Mouse (Mus musculus): ENCODE results near the gene Mkln1.
"Not testable (repeated sequence)": the region's sequence is repeated elsewhere in the genome, so short reads cannot be mapped to it uniquely, and the experiment has no call there.

The Mkln1 gene

DNA sequence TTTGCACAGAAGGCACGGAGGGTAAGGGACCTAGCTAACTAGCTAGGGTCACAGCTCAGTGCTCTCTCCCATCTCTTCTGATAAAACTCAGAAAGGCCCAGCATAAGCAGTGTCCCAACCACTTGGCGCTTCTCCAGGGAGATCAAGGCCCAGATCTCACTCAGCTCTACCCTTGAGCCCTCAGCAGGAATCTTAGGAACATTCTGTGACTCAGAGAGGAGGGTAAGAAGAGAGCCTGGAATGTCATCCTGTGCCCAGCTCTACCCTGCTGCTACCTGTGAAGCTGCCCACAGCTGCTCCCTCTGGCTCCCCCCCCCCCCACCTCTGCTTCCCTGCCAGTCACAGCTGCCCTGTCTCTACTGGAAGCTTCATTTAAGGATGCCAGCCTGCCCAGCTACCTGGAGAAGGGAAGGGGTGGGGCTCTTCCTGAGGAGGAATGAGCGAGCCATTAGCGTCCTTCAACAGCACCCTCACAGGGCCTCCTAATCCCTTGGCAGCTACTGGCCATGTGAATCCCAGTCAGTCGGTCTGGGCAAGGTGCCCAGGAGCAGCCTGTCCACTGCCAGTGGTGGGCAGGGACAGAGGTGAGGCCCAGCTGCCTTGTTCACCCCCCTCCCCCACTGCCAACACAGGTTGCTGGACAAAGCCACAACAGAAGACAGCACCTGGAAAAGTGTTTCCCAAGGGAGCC lies 151.0 kb downstream of the Mkln1 start:
- peak; percentile 18 for DNase-seq (ENCODE audit: low read depth, low spot score)

DNA sequence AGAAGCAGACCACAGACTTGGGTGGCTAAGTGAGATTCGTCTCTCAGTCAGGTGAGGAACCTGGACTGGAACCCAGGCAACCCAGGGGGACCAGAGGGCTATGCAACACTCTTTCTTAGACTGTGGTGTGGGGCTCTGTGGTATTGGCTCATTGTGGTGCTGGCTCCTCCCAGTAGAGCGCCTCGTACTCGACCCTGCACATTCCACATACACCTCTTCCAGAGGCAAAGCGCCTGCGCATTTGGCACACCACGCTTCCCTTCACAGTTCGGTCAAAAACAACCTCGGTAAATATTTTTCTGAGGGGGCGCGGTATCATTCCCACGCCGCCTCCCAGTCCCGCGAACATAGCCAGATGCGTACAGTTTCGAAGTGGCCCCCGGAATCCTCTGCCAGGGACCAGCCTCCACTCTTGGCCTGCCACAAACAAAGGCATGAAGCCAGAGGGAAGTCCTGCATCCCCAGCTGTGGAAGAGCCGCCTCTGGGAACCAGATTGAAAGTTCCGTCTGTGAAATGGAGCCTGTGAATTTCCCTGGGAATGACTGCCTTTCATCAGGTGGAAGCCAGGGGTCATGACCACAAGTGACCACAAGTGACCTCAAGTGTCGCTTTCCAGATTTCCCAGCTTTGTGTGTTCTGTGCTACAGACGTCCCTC lies 152.5 kb downstream of the Mkln1 start:
- no peak for DNase-seq (ENCODE audit: low read depth, low spot score)

DNA sequence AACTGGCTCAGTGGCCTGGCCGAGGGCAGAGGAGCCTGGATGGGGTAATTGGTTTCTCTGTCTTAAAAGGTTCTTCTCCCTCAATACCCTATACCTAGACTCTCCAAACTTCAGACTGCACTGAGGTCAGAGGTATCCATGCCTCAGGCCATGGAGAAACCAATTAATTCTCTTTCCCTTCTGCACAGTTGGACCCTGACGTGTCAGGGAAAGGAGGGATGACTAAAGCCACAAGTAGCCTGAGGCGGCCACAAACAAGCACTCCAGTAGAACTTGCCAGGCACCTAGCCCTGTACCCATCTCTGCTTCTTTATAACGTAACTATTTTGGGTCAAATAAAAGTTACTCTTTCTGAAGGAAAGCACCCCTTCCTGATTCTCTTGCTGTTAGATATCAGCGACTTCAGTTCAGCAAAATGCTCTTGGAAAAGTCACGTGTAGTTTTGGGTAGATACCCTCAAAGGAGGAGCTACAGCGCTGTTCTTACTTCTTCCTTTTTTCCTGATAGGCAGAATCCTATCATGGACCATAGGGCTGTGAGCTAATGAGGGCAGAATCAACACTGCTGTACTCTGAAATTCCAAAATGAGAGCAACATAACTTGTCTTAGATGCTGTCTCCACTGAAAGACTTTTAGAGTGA lies 158.0 kb downstream of the Mkln1 start:
- no peak for DNase-seq (ENCODE audit: low read depth, low spot score)

DNA sequence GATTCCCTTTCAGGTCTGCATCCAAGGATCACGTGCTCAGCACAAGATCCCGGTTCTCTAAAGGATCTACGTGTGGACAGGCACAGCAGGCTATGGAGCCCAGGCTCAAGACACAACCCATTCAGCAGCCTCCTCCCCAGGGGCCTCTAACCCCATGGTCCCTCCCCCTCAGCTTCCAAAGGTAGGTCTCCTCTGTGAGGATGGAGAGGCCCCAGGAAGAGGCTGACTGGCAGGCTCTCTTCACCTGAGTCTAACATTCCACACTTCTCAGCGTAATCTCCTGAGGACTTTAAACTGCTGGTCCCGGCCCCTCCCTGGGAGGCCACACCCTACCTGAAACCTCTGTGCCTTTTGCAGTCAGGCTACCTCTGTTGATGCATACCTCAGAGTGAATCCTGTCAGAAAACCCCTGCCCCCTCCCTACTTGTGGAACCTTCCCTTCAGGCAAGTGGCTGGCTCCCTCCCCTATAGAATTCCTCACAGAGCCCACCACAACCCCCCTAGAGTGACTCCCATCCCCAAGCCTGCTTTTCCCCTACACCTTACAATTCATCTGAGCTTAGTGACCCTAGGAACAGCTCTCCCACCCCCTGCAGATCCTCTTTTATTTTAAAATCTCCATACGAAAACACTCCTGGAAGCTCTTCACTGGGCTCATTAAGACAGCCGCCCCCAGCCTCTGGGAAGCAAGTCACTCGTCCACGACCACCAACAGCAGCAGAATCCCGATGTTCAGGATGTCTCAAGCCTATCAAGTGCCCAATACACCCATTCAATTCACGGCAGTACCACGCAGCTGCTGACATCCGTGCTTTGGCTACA lies 161.8 kb downstream of the Mkln1 start:
- no peak for DNase-seq (ENCODE audit: low read depth, low spot score)

DNA sequence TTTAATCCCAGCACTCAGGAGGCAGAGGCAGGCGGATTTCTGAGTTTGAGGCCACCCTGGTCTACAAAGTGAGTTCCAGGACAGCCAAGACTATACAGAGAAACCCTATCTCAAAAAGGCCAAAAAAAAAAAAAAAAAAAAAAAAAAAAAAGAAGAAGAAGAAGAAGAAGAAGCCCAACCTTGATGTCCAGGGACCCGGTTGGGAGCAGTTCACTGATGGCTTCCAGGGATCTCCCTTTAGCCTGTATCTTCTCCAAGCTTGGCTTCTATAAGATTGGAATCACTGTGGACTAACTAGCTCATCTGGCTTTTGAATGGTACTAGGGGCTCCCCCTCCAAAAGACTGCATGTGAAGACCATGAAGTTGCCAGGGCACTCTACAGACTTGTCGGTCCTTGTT lies 163.4 kb downstream of the Mkln1 start:
- not testable (repeated sequence) for DNase-seq (ENCODE audit: low read depth, low spot score)

DNA sequence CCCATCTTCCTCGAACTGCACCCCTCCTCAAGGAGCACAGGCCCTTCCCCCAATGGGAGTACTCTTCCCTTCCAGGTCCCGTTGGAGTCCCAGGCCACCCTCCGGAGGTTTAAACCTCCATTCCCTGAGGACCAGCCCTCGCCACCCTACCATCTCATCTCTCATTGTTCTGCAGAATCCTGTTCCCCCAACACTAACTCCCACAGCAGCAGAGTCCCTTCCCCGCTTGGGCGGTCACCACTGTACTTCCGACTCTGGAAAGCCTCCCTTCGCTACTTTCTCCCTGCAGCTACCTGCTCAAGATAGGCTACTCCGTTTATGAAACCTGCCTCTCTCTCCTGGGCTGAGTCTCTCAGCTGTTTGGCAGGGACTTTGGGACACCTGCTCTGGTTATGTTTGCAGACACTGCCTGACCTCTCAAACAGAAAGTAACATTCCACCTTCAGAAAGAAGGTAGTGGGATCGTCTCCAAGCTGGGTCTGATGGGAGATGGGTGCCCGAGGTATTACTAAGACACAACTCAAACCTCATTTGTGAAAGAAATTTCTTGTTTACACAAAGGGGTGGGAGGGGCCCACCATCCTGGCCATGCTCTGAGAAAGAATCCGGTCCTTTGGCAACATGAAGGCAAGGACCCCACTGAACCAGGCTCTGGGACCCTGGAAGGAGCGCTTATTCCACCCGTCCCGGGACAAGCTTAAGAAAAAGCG lies 164.0 kb downstream of the Mkln1 start:
- DNase-seq (ENCODE audit: low read depth, low spot score): no peak

DNA sequence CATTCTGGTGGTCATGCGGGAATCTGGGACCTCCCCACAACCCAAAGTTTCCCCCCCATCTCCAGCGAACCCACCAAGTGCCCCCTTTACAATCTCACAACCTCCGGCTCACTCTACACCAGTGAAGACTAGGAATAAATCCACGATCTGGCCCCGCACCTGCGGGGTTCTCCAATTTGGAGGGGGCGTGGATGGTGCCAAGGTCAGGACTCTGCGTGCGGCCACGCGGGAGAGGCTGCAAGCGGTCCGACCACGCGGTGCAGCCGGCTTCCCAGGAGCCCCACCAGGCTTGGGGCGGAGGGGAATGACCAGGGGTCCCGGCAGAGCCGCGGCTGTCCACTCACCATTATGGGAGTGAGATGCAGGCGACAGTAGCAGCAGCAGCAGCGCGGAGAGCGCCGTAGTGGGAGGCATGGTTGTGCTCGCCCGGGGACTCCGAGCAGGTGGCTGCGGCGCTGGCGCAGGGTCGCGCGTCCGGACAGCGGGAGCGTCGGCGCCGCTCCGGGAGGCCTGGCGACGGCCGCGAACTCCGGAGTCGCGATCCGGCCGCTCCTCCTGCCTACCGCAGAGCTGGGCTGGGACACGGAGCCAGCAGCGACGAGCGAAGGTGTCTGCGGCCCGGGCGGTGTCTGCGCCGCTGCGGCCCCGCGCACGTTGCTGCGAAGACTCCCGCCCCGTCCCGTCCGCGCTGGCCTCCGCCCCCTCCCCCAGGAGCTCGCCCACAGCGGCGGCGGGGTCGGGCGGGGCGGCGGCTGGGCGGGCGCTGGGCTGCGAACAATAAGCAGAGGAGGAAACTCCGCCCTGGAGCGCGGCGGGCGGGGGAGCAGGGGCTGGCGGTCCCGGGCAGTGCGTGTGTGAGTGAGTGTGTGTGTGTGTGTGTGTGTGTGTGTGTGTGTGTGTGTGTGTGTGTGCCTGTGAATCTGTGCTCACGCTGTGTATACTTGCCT lies 165.0 kb downstream of the Mkln1 start, which contains the start of gene Podxl:
Podxl (minus strand) TSS at position 747 of the 947 bp plus-strand sequence.
- DNase-seq (ENCODE audit: low read depth, low spot score): peak; percentile 52

DNA sequence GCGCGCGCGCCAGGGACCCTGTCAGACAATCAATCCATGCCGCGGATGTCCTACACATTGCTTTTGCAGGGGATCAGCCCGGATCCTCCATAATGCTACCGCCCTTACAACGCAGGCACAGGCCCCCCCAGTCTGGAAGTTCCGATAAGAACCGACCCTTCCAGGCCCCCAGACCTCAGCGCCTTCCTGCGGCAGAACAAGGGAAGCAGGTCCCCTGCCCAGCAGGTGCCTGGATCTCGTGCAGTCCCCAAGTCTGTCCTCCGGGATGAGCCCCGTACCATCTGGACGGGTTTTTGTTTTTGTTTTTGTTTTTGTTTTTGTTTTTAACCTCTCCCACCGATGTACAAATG lies 165.6 kb downstream of the Mkln1 start:
- DNase-seq (ENCODE audit: low read depth, low spot score): no peak

DNA sequence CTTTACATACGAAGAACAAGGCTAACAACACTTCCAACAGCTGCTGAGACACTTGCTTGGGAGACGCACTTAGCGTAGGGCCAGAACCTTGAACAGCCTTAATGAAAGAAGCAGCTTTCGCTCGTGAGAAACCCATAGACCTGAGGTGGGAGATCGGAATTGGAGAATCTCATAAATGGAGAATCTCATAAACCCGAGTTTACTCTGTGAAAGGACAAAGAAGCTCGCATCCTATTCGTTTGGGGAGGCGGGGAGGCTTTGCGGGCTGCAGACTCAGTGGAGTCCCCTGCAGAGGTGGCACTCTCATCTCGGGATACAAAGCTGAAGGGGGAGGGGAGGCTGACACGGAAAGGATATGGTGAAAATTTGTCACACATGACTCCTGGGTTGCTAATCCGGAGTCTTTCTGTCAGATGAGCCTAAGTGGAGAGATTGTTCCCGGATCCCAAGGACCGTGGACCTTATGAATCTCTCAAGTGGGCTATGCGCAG lies 166.4 kb downstream of the Mkln1 start:
- DNase-seq (ENCODE audit: low read depth, low spot score): peak; percentile 17

All from brain, adult 2 months (tissue).